Mouse (Mus musculus) gastrocnemius, adult 8-10 months (tissue): ENCODE results near the gene Orc5. TPM values are rescaled to one million over a fixed set of nuclear protein-coding genes. Genes with fewer than 3 reads are reported as not detected.

Experiments used
- DNase-seq, 2 experiments: peaks; one replicate each; pipeline ENCODE4 v3.0.0; 2022; ENCODE audit warnings: low spot score in 2 of 2
- total RNA-seq, 4 experiments: library from RNA; stranded (reverse); gene quantifications; 2 replicates each; pipeline ENCODE4 v1.2.4; 2022

Gene Orc5
- total RNA-seq, result 1 to 10 TPM; 6.1 to 9.1 (median 8.5) TPM

DNA sequence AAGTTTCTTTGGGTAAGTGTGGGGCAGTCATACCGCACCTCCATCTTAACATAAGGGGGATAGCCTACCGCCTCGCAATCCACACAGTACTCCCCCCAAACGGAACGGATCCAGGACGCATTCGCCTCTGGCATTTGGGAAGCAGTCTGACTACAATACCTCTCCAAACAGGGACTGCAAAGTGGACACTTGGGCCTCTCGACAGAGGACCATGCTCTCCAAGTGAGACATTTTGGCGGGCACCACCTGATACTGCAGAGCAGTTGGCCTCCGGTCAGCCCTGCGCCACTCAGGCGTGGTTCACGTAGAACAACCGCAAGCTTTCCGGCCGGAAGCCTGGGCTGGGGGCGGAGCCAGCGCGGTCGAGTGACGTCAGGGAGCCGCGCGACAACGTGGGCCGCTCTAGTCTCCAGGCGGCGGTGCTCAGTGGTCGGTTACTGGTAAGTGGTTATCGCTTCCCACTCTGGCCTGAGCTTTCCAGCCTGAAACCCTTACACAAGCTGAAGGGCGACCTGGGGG is at the start of gene Orc5:
Gene Orc5, minus strand, starts transcription at position 397 of the 519 bp plus-strand sequence.
- peak; percentile 84 to 88 for DNase-seq

DNA sequence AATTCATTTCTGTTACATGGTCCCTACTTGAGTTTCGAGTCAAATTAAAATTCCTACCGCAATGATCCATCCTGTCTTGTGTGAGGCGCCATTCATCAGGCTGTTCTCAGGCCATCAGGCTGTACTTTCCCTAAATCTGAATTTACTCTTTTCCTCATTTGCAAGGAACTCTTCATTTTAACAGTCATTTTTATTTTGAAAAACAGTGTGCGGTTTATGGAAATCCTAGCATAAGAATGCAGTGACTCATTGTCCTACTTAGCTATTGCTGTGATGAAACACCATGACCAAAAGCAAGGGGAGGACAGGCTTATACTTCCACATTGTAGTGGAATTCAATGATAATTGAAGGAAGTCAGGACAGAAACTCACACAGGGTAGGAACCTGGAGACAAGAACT is 46.8 kb upstream of the Orc5 start:
- DNase-seq, result no peak

DNA sequence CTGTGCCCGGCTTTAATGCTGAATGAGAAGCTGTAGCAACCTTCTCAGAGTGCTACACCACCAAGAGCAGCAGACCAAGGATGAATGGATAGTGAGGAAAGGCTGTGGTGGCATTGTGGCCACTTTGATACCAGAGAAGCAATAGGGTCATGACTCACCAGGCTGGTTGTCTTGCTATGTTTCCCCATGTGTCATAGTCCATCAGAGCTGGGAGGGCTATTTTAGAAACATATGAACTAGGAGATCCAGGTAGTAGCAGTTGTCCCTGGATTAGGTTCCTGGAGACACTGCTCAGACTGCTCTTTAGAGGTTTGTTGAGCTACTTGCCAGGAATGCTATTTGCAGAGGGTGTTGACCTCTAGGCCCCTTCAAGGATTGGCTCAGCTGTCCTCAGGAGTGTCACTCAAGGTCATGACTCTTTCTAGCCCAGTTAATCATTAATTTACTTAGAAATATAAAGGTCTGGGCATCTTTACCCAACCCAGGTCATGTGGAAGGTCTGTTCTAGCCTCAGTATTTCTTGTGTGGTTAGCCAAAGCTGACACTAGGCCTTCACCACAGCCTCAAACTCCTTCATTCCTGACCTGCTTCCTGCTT is 39.2 kb upstream of the Orc5 start:
- DNase-seq, result no peak

DNA sequence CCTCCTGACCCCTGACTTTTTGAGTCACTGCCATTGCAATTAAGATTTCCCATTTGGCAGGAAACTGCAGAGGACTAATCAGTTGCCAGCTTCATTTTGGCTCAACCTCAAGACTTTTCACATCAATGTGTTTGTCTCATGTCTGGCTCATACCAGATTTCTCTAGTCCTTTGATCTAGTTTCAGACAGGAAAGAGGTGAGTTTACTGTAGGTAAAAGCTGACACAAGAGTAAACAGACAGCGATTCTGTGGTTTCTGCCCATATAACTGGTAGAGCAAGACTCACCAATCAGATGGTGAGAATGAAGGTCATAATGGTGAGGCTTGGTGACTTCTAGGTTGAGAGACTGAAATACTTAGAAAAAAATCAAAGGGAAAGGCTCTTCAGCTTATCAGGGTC is 37.3 kb upstream of the Orc5 start:
- DNase-seq, result no peak

DNA sequence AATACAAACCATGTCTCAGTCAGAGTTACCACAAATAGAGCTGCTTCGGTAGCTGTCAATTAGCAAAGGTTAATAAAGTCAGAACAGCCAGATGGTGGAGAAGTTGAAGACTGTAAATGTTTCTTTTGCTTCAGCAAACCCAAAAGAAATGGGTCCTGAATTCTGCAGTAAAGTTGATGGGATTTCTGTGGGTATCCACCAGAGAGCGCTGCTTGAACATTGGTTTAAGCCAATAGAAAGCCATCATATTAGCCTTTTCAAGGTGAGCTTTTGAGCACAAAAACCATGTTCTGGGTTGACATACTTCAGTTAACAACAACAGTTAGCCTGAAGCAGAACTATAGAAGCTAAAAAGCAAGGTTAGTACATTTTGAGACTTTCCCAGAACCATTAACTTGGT is 34.3 kb upstream of the Orc5 start:
- no peak for DNase-seq

DNA sequence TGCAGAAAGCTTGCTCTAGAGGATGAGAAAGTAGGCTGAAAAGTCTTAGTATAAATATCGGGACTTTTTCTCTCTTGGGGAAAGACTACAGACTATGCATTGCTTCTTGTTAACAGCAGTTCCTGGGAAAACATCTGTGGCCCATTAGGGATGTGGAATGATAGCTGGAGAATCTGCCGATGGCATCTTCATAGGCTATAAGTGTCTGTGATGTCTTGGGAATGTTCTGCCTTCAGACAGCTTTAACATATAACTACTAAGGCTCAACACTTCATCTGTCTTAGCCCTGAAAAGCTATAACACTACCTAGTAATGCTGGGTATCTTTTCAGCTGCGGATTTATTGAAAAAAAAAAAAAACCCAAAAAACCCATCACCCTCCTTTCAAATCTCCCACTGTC is 27.8 kb upstream of the Orc5 start:
- DNase-seq, result no peak

DNA sequence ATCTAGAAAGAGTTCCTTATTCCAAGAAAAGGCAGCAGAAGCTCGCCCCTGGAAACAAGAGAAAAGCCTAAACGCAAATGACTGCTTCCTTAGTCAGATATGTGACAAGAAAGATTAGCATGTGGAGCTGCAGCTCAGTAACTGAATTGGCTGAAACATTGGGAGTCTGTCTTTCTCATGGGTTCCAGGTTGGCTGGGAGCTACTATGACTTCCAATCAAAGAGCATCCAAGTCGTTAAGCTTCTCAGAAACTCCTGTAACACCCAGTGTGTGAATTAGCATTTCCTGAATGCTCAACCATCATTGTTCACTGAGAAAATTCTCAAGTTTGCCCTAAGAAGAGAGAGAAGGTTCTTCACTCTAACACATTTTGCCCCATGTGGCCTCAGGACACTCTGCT is 24.5 kb upstream of the Orc5 start:
- DNase-seq, result no peak

DNA sequence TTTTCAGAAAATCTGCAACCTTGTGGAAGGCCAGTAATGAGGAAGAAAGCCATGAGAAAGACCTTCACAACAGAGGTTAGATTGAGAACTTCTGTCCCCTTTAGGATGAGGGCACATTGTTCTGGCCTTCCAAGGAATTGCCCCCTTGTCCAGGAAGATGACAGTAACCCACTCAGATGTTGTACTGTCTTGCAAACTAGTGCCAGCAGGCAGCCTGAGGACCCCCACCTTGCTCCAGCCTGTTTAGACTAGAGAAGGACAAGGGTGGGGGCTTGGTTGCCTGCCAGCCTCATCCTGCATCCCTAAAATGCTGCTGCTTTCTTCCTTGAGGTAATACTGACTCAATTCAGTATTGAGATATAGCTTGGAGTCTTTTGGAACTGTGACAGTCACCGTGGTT is 23.9 kb upstream of the Orc5 start:
- no peak for DNase-seq

DNA sequence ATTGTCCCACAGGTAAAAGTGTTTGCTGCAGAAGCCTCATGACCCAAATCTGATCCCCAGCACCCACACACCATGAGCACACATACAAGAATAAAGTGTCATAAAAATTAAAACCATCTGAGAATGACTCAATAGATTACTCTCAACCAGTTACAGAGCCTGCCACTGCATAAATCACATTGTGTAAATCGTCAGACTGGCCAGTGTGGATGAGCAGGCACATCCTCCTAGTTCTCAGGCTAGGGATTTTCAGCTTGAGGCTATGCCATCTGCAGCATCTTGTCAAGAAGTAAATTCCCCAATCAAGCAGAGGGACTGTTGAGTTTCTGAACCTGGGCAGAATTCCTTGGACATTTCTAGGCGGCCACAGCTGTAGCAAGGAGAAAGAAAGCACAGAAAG is 23.5 kb upstream of the Orc5 start:
- no peak for DNase-seq

DNA sequence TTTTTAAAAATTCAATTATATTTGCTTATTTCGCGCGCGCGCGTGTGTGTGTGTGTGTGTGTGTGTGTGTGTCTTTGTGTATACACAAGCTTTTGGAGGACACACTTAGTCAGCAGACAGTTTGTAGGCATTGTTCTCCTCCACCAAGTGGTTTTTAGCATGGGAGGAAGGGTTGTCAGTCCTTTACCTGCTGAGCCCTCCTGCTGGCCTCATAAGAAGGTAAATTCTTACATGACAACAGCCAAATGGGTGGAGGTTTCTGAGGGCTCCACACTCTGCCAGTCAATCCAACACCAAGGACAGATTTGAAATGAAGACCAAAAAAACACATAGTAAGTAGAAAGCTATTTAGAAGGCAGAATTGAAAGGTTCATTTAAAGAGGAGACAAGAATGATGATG is 22.7 kb upstream of the Orc5 start:
- no peak for DNase-seq

DNA sequence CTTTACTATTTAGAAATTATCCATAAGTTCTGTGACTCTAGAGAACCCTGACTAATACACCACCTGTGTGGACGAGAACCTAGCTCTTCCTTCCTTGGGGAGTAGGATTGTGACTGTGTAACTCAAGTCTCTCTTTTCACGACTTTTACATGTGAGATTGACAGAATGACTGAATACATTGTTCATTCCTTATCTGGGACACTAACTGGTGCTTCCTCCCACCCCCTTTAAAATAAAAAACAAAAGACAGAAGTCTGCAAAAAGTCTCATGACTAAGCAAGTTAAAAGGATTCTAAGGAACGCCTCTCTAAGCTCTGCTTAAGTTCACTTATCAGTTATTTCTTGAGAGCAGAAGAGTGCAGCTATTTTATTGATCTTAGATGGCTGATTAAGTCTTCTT is 22.2 kb upstream of the Orc5 start:
- no peak for DNase-seq

DNA sequence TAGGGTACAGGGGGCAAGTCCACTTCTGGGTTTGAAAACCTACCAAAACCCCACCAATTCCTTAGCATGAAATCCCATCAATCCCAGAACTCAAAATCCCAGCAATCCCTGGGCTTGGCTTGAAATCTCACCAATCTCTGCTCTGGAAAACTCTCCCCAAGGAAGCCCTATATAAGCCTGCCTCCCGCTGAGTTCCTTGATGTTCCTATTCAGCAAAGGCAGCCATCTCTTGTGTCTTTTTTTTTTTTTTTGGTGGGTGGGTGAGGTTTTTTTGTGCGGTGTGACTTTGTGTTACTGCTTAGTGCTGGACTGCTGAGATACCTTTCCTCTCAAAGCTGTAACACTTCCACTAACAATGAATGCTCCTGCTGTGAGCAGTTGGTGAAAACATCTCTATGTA is 15.5 kb upstream of the Orc5 start:
- DNase-seq, result no peak

DNA sequence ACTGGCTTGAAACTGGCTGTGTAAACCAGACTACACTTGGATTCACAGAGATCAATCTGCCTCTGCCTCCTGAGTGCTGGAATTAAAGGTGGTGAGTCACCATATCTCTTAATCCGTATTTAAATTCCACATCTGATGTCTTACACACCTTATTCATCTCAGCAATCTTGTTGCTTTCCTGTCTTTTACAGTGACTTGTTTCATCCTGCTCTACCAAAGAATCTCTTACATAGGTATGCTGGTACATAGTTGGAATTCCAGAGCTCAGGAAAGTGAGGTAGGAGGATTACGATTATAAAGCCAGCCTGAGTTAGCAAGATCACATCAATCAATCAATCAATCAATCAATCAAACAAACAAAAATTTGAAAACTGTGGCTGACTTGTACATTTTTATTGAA is 9.6 kb upstream of the Orc5 start:
- DNase-seq, result no peak

DNA sequence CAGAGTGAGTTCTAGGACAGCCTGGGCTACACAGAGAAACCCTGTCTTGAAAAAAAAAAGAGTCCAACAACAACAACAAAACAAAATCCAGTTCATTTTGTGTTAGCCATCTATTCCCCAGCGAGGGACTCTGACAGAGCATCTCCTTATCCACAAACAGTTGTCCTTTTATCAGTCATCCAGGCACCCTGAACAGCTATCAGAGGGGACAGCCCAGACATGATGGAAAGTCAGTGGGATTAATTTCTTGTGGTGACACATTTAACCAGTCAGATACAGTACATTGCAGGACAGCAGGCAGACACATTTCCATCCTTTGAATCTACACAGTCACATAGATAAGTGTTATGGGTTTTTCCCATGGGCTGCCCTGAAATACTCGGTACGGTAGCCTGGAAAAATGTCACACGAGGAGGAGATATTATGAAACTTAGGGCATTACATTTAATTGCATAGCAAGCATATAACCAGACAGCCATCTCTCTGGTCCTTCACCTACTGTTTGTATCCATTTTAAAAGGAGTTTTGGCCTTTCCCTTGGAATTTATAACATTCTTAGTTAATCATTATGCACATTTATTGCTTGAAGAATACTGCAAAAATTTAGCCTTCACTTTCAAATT is 7.4 kb upstream of the Orc5 start:
- DNase-seq, result no peak

DNA sequence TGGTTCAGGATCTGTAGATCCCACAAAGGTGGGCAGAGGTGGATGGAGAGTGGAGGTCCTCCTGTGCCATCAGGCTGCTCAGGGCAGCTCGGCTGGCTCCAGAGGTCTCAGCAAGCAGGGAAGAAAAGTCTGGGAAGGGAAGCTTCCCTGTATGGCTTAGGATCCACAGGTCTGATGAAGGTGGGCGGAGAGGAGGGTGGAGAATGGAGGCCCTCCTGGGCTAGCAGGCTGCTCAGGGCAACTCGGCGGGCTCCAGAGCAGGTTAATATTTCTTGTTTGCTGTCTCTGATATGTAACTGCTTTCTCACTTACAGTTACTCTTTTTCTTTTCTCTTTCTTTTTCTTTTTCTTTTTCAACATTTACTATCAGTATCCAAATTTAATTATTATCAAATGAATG is 6.5 kb upstream of the Orc5 start:
- no peak for DNase-seq

DNA sequence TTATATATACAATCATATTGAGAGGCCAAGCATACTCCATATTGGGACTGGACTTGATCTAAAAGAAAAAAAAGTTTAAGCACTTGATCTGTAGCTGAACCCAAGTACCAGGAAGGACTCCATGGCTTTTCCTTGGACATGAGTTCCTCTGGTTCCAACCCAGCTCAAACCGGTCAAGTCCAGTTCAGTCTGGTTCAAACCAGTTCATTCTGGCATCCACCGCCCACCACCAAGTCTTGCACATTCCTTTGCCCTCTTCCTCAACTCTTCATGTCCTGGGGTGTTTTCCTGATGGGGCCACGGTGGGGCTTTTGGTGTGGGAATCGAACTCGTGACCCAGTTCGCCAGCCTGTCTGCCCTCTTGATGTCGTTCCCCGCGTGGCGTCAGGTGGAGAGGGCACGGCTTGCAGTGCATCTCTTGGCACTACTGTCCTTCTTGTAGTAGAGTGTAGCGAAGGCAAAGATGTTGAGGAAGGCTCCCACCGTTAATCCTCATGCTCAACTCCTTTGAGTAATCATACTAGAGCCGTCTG is 2.1 kb upstream of the Orc5 start:
- no peak for DNase-seq

DNA sequence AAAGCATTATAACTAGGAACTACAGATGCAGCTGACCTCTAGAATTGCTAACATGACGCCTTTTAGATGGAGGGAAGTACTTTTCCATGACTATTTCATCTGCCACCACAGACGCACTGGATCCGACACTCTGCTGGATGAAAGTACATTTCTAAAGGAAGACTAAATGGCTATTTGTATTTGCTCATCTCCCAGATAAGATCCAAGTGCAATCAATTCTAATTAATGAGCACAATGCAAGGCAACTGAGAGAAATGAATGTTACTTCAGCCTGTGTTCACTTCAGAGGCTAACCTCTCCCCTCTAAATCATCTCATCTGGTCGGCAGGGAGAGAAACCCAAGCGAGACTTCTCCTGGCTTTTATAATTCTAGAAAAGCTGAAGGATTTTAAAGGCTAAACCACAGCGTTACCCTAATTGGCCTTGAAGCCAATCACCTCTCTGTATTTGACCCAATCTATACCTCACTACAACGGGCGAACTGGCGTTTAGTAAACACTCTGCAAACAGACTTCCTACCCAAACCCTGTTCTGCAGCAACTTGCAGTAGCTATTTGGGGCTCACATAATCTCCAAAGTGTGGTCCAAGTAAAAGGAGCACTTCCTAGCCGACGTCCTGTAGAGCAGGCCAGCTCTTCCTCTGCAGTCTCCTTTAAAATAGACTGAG is 730 bp downstream of the Orc5 start:
- no peak for DNase-seq

DNA sequence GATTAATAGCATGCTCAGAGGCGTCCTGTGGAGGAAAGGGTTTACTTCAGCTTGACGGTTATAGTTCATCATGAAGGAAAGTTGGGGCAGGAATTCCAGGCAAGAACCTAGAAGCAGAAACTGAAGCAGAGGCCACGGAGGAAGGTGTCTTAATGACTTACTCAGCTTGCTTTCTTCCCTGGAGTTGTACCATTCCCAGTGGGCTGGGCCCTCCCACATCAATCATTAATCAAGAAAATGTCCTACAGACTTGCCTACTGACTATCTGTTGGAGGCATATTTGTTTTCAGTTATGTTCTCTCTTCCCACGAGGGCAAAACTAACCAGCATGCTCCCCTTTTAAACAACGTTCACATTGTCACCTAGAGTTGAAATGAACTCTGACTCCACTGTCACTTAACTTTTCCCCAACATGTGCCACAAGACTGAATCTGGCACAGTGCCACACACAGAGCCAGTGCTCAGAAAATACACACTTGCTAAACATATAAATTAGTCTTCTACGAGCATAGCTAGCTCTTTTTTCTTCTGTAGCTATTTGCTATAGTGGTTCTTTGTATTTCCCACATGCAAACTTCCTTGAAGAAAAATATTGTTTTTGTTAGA is 1.6 kb downstream of the Orc5 start:
- DNase-seq, result no peak

DNA sequence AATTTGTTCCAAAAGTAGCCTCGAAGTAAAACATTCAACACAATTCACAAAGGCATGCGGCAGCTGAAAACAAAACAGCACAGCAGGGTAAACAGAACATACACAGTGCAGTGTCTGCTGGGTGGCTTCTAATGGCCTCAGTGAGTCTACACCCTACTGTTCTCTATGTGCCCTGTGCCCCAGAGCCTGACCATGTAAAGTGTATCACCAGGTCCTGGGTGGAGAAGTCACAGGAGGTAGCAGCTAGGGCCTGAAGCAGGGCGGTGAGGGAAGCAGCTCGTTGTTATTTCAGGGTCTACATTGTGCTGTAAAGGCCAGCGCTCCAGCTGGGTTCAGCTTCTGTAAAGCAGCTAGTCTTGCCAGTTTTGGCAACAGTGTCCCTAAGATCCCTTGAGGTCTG is 3.7 kb downstream of the Orc5 start:
- no peak for DNase-seq

DNA sequence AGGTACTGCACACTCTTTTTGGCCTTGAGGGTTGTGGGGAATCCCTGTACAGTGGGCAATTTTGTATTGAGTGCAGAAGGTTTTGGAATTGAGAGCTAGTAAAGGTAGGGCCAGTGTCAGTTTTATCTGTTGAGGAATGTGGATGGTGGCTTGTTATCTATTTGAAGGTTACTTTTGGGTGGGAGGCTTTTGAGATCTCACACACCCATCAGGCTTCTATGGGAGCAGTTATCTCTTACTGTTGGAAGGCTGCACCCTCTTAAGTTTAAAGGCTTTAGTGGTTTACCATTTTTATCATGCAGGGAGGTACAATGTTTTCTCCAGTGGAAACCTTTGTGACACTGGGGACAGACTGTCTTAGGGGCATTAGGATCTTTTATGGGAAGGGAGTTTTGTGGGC is 4.9 kb downstream of the Orc5 start:
- DNase-seq, result no peak

DNA sequence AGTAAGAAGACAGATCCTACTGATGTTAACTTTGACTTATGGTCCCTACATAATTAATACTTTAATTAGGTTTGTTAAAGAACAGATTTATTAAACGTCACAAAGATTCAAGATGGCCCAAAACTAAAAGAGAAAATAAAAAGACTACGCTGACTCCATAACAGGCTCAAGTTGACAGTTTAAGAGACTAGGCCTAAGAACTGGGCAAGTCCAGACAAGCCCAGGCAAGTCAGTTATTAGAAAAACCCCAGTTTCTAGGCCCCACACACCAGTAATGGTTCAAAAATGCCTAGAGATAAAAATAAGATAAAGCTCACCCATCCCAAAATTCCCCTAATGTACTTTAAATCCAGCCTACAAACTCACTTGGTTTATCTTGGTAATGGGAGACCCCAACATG is 7.6 kb downstream of the Orc5 start:
- DNase-seq, result no peak

DNA sequence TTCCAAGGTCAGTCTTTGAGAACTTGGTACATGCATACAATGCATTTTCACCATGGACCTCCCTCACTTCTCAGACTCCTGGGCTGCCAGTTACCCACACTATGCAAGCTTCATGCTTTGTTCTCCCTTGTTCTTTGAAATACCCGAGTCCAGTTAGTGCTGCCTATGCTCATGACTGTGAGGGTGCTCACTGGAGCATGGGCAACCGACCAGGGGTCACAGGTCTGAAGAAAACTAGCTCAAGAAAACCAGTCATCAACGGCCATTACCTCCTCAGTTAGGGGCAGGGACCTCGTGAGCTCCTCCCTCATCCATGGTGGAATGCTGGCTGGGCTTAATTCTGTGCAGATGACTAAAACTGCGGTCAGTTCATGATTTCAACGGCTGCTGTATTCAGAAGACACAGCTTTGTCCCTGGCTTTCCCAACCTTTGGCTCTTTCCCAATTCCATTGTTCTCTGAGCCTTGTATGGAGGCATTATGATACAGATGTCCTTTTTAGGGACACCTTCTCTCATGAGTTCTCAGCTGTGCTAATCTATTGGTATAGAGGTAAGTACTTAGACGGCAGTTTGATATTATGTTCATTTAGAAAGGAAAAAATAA is 11.1 kb downstream of the Orc5 start:
- DNase-seq, result no peak
